Mouse (Mus musculus) forebrain, embryonic 14.5 days (tissue): ENCODE results near the gene Hist1h2ab. TPM values are rescaled to one million over a fixed set of nuclear protein-coding genes. Genes with fewer than 3 reads are reported as not detected.

ENCODE experiments used
- ATAC-seq: fragments of 200-750 bp; cut with Nextera tagmentation; 2 replicates; pipeline ENCODE4 v1.8.0; 2017; ENCODE audit warnings: mild to moderate bottlenecking, moderate library complexity
- DNase-seq: peaks from one replicate; pipeline ENCODE4 v3.0.0-alpha.2; 2015; ENCODE audit warnings: low spot score
- H3K27ac ChIP-seq: fragments of 300-500 bp; sonication (generic); 2 replicates; pipeline ENCODE4 v1.5.1; 2014; ENCODE audit warnings: low read depth, mild to moderate bottlenecking, control low read depth, low read length, moderate library complexity
- H3K27me3 ChIP-seq: fragments of 300-500 bp; sonication (generic); replicated peaks from 2 replicates; pipeline ENCODE4 v1.6.1; 2014; ENCODE audit warnings: low read length, control low read depth, mixed read lengths; ENCODE audit not compliant: control insufficient read depth, insufficient read depth
- H3K36me3 ChIP-seq: fragments of 300-500 bp; sonication (generic); 2 replicates; pipeline ENCODE4 v1.6.1; 2014; ENCODE audit warnings: low read length, control low read depth; ENCODE audit not compliant: control insufficient read depth, insufficient read depth
- H3K4me1 ChIP-seq: fragments of 300-500 bp; sonication (generic); 2 replicates; pipeline ENCODE4 v1.6.1; 2014; ENCODE audit warnings: antibody characterized with exemption, low read length, control low read depth; ENCODE audit not compliant: control insufficient read depth, insufficient read depth
- H3K4me2 ChIP-seq: fragments of 300-500 bp; sonication (generic); 2 replicates; pipeline ENCODE4 v1.6.1; 2014; ENCODE audit warnings: mild to moderate bottlenecking, control low read depth, low read length
- H3K4me3 ChIP-seq: fragments of 300-500 bp; sonication (generic); 2 replicates; pipeline ENCODE4 v1.5.1; 2014; ENCODE audit warnings: low read depth, low read length, control low read depth
- H3K9ac ChIP-seq: fragments of 300-500 bp; sonication (generic); 2 replicates; pipeline ENCODE4 v1.6.1; 2014; ENCODE audit warnings: mild to moderate bottlenecking, low read length, control low read depth, moderate library complexity
- H3K9me3 ChIP-seq: fragments of 300-500 bp; sonication (generic); replicated peaks from 2 replicates; pipeline ENCODE4 v1.6.1; 2016; ENCODE audit warnings: low read length, control low read depth, mixed read lengths; ENCODE audit not compliant: control insufficient read depth
- WGBS: fragments of 180-500 bp; shearing (Covaris S2); extraction: QIAGEN DNeasy Blood & Tissue Kit; methylation state at CpG from one replicate; pipeline ENCODE4 v1.1.7; 2014; 5-methylcytosine and 5-hydroxymethylcytosine counted together
- polyA plus RNA-seq: library from polyadenylated mRNA; unstranded; fragments of >200 nt; fragmentation: Nextera tagmentation; extraction: Ambion mirVana; gene quantifications from 2 replicates; pipeline ENCODE4 v1.2.1, GENCODE M21; 2014

Hist1h2ab gene
- polyA plus RNA-seq, 1 experiment from 2014 or later, result 49.2 TPM

DNA sequence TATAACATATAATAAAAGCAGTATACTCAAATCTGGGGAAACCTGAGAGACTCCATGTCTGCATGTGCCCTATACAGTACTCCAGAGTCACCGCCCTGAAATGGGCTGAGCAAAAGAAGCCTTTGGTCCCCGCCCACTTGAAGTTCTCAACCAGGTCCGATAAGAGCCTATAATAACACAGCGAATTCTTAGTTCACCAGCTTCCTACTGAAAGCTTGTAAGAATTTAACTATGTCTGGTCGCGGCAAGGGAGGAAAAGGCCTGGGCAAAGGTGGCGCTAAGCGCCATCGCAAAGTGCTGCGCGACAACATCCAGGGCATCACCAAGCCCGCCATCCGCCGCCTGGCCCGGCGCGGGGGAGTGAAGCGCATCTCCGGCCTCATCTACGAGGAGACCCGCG is 5.9 kb downstream of the Hist1h2ab start, which contains the start of gene Hist1h4b:
Gene Hist1h4b (plus strand): TSS at position 224 of the 400 bp plus-strand sequence.
- peak within 1 kb of the TSS; percentile 85 for H3K27ac ChIP-seq
- no peaks in the 10 kb centered on the region for H3K27me3 ChIP-seq
- H3K36me3 ChIP-seq, result no peaks in the 10 kb centered on the region
- H3K4me3 ChIP-seq, result peak within 1 kb of the TSS; percentile 33
- peaks cover 17% of the 10 kb centered on the region for H3K4me1 ChIP-seq
- ATAC-seq (peak; percentile 68), DNase-seq (peak; percentile 99)
- H3K4me2 ChIP-seq, result peak within 1 kb of the TSS; percentile 67
- WGBS, result 0% methylated on average over 17 of the region's 22 CpGs
- H3K9ac ChIP-seq, result peak within 1 kb of the TSS; percentile 61
- no peaks in the 10 kb centered on the region for H3K9me3 ChIP-seq

- peak; percentile 54 for DNase-seq
- under 1% methylated on average over 15 of the region's 23 CpGs for WGBS
These were observed 6.4 kb downstream of the Hist1h2ab start for GRCm38 (mm10) chr13:23757211-23757773.

DNA sequence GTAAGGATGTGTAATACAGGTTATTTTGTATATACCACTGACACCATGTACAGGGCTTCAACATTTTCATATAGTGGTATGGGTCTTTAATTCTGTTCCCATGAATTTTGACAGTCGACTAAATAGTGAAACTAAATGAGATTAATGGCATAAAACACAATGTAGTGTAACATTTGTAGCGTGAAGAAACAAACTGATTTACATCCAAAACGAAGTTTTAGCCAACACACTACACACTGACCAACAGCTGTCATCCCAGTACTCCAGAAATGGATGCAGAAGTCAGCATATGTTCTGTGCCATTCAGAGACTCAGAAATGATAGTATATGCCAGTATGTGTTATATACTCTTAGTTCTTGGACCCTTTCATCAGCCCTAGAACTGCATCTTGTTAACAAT is 7.0 kb downstream of the Hist1h2ab start:
- no peak overlapping the region for H3K9ac ChIP-seq
- no peaks in the 10 kb centered on the region for H3K9me3 ChIP-seq
- H3K27ac ChIP-seq, result no peak overlapping the region
- no peak for DNase-seq
- no peaks in the 10 kb centered on the region for H3K36me3 ChIP-seq
- ATAC-seq, result no peak
- no peak overlapping the region for H3K4me3 ChIP-seq
- 43% methylated on average over 3 of the region's 3 CpGs for WGBS
- no peaks in the 10 kb centered on the region for H3K27me3 ChIP-seq
- H3K4me2 ChIP-seq, result peak overlapping the region; percentile 67; the same call in 1 of the 2 replicates
- peaks cover 16% of the 10 kb centered on the region for H3K4me1 ChIP-seq

More at GRCm38 (mm10) chr13:23757211-23757773, 6.4 kb downstream of the Hist1h2ab start:
- H3K9me3 ChIP-seq, result no peaks in the 10 kb centered on the region
- no peaks in the 10 kb centered on the region for H3K27me3 ChIP-seq
- H3K9ac ChIP-seq, result peak overlapping the region; percentile 61
- H3K4me2 ChIP-seq, result peak overlapping the region; percentile 67
- peaks cover 17% of the 10 kb centered on the region for H3K4me1 ChIP-seq
- H3K27ac ChIP-seq, result peak overlapping the region; percentile 85
- peak; percentile 13; the same call in 1 of the 2 replicates for ATAC-seq
- peak overlapping the region; percentile 33 for H3K4me3 ChIP-seq
- no peaks in the 10 kb centered on the region for H3K36me3 ChIP-seq

- no peak for DNase-seq
- 78% methylated on average over 3 of the region's 3 CpGs for WGBS
- H3K4me1 ChIP-seq, result peaks cover 27% of the 10 kb centered on the region
These were observed 8.4 kb downstream of the Hist1h2ab start for GRCm38 (mm10) chr13:23759251-23759771.

DNA sequence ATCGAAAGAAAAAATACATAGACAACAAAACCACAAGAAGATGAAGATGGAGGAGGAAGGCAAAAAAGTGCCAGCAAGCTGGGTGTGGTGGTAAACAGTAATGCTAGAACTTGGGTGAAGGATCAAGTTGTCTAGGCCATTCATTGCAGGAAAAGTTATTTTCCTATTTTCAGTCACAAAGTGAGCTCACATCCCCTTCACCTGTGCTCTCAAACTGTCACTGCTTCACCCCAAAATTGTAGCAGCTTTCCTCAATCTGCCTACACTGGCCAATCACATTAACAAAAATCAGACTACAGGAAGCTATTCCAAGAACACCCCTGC is 9.0 kb downstream of the Hist1h2ab start:
- Histone ChIP-seq H3K4me3 (peak overlapping the region; percentile 53; the same call in 1 of the 2 replicates), H3K27me3 (no peaks in the 10 kb centered on the region), H3K4me1 (peaks cover 31% of the 10 kb centered on the region), H3K4me2 (peak overlapping the region; percentile 89), H3K9me3 (no peaks in the 10 kb centered on the region), H3K9ac (peak overlapping the region; percentile 64), H3K27ac (peak overlapping the region; percentile 88; the same call in 1 of the 2 replicates), H3K36me3 (no peaks in the 10 kb centered on the region)
- DNase-seq (no peak), ATAC-seq (no peak)
- WGBS, result 84% methylated on average over 1 of the region's 1 CpGs

More at GRCm38 (mm10) chr13:23759251-23759771, 8.4 kb downstream of the Hist1h2ab start:
- H3K9me3 ChIP-seq, result no peaks in the 10 kb centered on the region
- H3K4me2 ChIP-seq, result no peak overlapping the region
- H3K4me3 ChIP-seq, result no peak overlapping the region
- no peaks in the 10 kb centered on the region for H3K27me3 ChIP-seq
- H3K27ac ChIP-seq, result no peak overlapping the region
- H3K9ac ChIP-seq, result no peak overlapping the region
- no peaks in the 10 kb centered on the region for H3K36me3 ChIP-seq
- no peak for ATAC-seq

- WGBS, result 1% methylated on average over 18 of the region's 27 CpGs
- H3K36me3 ChIP-seq, result no peaks in the 10 kb centered on the region
- no peaks in the 10 kb centered on the region for H3K27me3 ChIP-seq
- peak overlapping the region; percentile 88 for H3K27ac ChIP-seq
- peaks cover 31% of the 10 kb centered on the region for H3K4me1 ChIP-seq
- peak overlapping the region; percentile 64 for H3K9ac ChIP-seq
- ATAC-seq (no peak; the same call in 1 of the 2 replicates), DNase-seq (peak; percentile 38)
- peak overlapping the region; percentile 53 for H3K4me3 ChIP-seq
- H3K9me3 ChIP-seq, result no peaks in the 10 kb centered on the region
- peak overlapping the region; percentile 89 for H3K4me2 ChIP-seq
These were observed 9.5 kb downstream of the Hist1h2ab start for GRCm38 (mm10) chr13:23760240-23760971.

GRCm38 (mm10) chr13:23760972-23761864 is 10.3 kb downstream of the Hist1h2ab start, which contains the start of gene Hist1h4a:
Gene Hist1h4a, minus strand, starts transcription at chr13:23761230.
- WGBS, result under 1% methylated on average over 67 of the region's 72 CpGs
- peak; percentile 99 for DNase-seq
- Histone ChIP-seq H3K36me3 (no peaks in the 10 kb centered on the region), H3K4me1 (peaks cover 31% of the 10 kb centered on the region), H3K27ac (peak within 1 kb of the TSS; percentile 88), H3K4me2 (peak within 1 kb of the TSS; percentile 89), H3K27me3 (no peaks in the 10 kb centered on the region), H3K9me3 (no peaks in the 10 kb centered on the region), H3K4me3 (peak within 1 kb of the TSS; percentile 53), H3K9ac (peak within 1 kb of the TSS; percentile 64)
- peak; percentile 80 for ATAC-seq
